Mouse (Mus musculus): ENCODE measurements around the gene Gorasp1.

DNA sequence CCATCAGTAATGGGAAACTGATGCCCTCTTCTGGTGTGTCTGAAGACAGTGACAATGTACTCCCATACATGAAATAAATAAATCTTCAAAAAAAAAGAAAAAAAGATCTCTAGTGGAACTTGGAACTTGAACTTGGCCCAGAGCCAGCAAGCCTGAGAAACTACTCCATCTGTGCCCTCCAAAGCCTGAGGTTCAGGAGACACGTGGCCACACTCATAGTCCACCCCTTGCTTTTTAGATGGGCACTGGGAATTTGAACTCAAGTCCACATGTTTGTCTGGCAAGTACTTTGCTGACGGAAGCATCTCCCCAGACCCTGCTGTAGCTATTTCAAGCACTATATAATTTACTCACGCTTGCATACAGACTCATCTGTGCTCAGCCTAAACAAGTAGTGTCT lies 27.8 kb upstream of the Gorasp1 start:
- TF ChIP-seq POLR2A (IDR thresholded peaks at IDR 0.05; ENCODE audit: low read depth, low read length) (no peak), CTCF (conservative IDR thresholded peaks at IDR 0.05; ENCODE audit: insufficient read depth, insufficient read length, low read depth, low read length) (no peak)

All from kidney, adult 2 months (tissue).